Mouse (Mus musculus) heart, embryonic 16.5 days (tissue): Measurements from ENCODE around the gene Serinc2. TPM values are rescaled to one million over a fixed set of nuclear protein-coding genes. Genes with fewer than 3 reads are reported as not detected.

Source experiments
- ATAC-seq: fragments of 200-750 bp; cut with Nextera tagmentation; replicated peaks from 2 replicates; pipeline ENCODE4 v1.8.0; 2017; ENCODE audit warnings: moderate number of reproducible peaks; ENCODE audit not compliant: insufficient read depth, low FRiP score; ENCODE audit errors: extremely low read depth
- H3K27ac ChIP-seq: fragments of 300-500 bp; sonication (generic); 2 replicates; pipeline ENCODE4 v1.5.1; 2014; ENCODE audit warnings: mild to moderate bottlenecking, low read length, control low read depth, moderate library complexity
- H3K27me3 ChIP-seq: fragments of 300-500 bp; sonication (generic); 2 replicates; pipeline ENCODE4 v1.6.1; 2014; ENCODE audit warnings: low read length, mixed read lengths; ENCODE audit not compliant: control insufficient read depth, insufficient read depth
- H3K36me3 ChIP-seq: fragments of 300-500 bp; sonication (generic); 2 replicates; pipeline ENCODE4 v1.6.1; 2014; ENCODE audit not compliant: control insufficient read depth, insufficient read depth
- H3K4me1 ChIP-seq: fragments of 300-500 bp; sonication (generic); 2 replicates; pipeline ENCODE4 v1.6.1; 2014; ENCODE audit warnings: low read length, mixed read lengths; ENCODE audit not compliant: control insufficient read depth, insufficient read depth
- H3K4me2 ChIP-seq: fragments of 300-500 bp; sonication (generic); 2 replicates; pipeline ENCODE4 v1.6.1; 2014; ENCODE audit warnings: low read depth, mild to moderate bottlenecking, control low read depth, low read length
- H3K4me3 ChIP-seq: fragments of 300-500 bp; sonication (generic); 2 replicates; pipeline ENCODE4 v1.5.1; 2014; ENCODE audit warnings: mild to moderate bottlenecking, control low read depth, low read length
- H3K9ac ChIP-seq: fragments of 300-500 bp; sonication (generic); 2 replicates; pipeline ENCODE4 v1.6.1; 2014; ENCODE audit warnings: low read length, control low read depth
- H3K9me3 ChIP-seq: fragments of 300-500 bp; sonication (generic); replicated peaks from 2 replicates; pipeline ENCODE4 v1.6.1; 2016; ENCODE audit warnings: low read length; ENCODE audit not compliant: control insufficient read depth
- WGBS: fragments of 180-500 bp; shearing (Covaris S2); extraction: QIAGEN DNeasy Blood & Tissue Kit; methylation state at CpG from one replicate; pipeline ENCODE4 v1.1.7; 2014; 5-methylcytosine and 5-hydroxymethylcytosine counted together
- polyA plus RNA-seq: library from polyadenylated mRNA; unstranded; fragments of >200 nt; fragmentation: Nextera tagmentation; extraction: Ambion mirVana; gene quantifications from 2 replicates; pipeline ENCODE4 v1.2.1, GENCODE M21; 2015

Serinc2 gene
- polyA plus RNA-seq, 1 experiment from 2014 or later: 5.4 TPM

DNA sequence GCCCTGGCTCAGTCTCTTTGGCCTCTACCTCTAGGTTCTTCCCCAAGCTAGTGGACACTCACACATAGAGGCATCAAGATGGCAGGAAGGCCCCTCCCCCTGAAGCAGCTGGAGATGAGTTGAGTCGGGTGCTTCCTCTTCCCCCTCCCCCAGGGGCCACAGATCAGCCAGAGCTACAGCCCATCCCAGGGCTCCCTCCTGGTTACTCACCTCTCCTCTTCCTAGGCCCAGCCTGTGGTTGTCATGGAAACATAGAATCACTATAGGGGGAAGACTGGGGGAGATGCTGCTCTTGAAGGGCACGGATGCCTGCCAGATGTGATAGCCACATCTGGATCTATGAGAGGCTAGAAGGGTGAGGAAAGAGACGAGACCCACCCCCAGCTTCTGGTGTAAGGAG, 25.7 kb upstream of the Serinc2 start:
- H3K9me3 ChIP-seq: no peaks in the 10 kb centered on the region
- no peak overlapping the region for H3K4me3 ChIP-seq
- 35% methylated on average over 3 of the region's 3 CpGs for WGBS
- no peak overlapping the region for H3K4me2 ChIP-seq
- H3K27me3 ChIP-seq: peaks cover 3% of the 10 kb centered on the region; the same call in 1 of the 2 replicates
- peaks cover 20% of the 10 kb centered on the region for H3K4me1 ChIP-seq
- no peaks in the 10 kb centered on the region for H3K36me3 ChIP-seq
- H3K9ac ChIP-seq: no peak overlapping the region
- no peak overlapping the region for H3K27ac ChIP-seq
- ATAC-seq: no peak

DNA sequence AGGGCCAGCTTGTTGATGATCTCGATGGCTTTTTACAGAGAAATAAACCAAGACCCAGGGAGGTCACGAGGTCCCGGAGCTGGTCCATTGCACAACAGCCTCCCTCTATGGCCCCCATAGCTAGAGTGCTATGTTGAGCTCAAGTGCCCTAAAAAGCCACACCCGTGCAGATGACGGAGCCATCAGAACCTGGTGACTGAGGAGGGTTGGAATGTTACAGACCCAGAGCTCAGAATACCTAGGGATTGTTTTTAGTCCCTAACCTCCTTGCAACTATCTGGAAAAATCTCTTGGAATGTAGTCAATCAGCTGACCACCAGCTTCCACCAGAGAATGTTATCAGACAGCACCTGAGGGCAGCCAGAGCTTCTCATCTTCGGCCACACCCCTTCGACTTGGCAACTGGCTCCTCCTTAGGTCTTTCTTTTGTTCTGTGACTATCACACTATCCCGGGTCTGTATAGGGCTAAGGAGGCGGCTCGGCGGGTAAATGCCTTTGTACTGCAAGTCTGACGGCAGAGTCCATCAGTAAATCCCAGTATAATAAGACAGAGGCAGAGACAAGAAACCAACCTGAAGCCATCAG, 23.4 kb upstream of the Serinc2 start:
- WGBS: 51% methylated on average over 12 of the region's 12 CpGs
- H3K9me3 ChIP-seq: no peaks in the 10 kb centered on the region
- peaks cover 17% of the 10 kb centered on the region for H3K4me1 ChIP-seq
- no peak overlapping the region for H3K4me3 ChIP-seq
- H3K9ac ChIP-seq: no peak overlapping the region
- H3K36me3 ChIP-seq: no peaks in the 10 kb centered on the region
- ATAC-seq: no peak
- H3K27ac ChIP-seq: no peak overlapping the region
- H3K27me3 ChIP-seq: no peaks in the 10 kb centered on the region; the same call in 1 of the 2 replicates
- H3K4me2 ChIP-seq: no peak overlapping the region

DNA sequence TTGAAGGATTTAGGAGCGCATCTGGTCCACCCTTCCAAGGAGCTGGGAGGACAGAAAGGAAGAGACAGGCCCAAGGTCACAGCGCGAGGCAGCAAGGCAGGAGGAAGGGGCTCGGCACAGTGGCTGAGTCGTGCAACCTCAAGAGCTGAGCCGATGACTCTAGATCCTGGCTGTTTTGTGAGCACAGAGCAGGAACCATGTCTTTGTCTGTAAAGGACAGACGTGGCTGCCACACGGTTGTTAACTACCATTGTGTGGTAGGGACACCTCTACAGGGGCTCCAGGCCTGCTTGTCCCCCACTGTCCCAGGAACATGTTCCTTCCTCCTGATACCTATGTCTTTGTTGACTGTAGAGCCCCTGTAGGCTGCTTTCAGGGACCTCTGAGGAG, 20.6 kb upstream of the Serinc2 start:
- Histone ChIP-seq H3K27me3 (no peaks in the 10 kb centered on the region; the same call in 1 of the 2 replicates), H3K4me3 (no peak overlapping the region), H3K27ac (peak overlapping the region; percentile 49), H3K9ac (no peak overlapping the region), H3K36me3 (no peaks in the 10 kb centered on the region), H3K9me3 (no peaks in the 10 kb centered on the region), H3K4me1 (peaks cover 13% of the 10 kb centered on the region), H3K4me2 (no peak overlapping the region)
- ATAC-seq: no peak
- WGBS: 56% methylated on average over 8 of the region's 8 CpGs

DNA sequence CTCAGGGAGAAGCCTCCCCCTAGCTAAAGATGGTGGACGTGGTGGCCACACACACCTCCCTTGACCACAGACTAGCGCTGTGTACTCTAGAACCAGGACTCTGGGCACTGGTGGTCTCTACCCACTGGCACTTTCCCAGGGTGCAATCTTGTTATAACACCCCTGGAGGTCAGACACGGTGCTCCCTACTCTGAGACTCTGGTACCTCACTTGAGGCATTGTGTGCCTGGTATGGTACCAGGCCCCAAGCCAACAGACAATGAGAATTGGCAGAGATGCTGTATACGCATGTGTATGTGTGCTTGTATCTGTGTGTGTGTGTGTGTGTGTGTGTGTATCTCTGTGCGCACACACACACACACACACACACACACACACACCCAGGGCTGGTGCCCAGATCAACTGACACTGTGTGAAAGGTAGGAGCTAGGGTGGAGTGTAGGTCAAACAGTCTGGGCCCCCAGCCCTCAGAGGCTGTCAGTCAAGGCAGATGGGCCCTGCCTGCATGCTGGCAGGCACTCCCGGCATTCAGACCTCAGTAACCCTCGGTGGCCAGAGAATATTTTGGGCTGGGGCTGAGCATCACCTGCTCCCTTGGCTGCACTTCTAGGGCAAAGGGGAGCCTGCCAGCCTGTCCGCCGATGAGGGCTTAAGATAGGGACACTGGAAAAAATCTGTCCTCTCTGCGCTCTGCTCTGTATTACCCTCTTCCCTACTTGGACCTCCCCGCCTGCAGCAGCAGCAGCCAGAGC, 20.0 kb upstream of the Serinc2 start:
- Histone ChIP-seq H3K9ac (no peak overlapping the region), H3K4me3 (no peak overlapping the region), H3K27ac (peak overlapping the region; percentile 49), H3K9me3 (no peaks in the 10 kb centered on the region), H3K36me3 (no peaks in the 10 kb centered on the region), H3K27me3 (no peaks in the 10 kb centered on the region; the same call in 1 of the 2 replicates), H3K4me1 (peaks cover 13% of the 10 kb centered on the region), H3K4me2 (no peak overlapping the region)
- 56% methylated on average over 11 of the region's 11 CpGs for WGBS
- ATAC-seq: peak; percentile 71

DNA sequence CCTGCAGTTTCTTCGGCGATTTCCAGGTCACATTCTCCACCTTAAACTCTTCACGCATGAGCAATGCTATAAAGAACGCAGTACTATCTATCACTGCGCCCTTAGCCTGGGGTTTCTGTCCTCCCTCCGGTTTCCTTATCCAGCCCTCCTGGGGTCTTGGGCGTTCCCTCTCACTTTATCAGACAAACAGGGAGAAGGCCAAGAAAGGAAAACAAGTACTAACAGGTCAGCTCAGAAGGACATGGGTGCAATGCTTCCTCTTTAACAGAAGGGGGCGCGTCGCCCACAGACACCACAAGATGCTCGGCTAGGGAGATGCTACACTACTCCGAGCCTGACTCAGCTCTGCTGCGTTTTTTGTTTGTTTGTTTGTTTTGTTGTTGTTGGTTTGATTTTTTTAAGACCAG, 18.1 kb upstream of the Serinc2 start:
- H3K4me1 ChIP-seq: peaks cover 10% of the 10 kb centered on the region
- 17% methylated on average over 13 of the region's 13 CpGs for WGBS
- H3K4me2 ChIP-seq: no peak overlapping the region
- no peak for ATAC-seq
- no peaks in the 10 kb centered on the region; the same call in 1 of the 2 replicates for H3K27me3 ChIP-seq
- no peaks in the 10 kb centered on the region for H3K9me3 ChIP-seq
- H3K36me3 ChIP-seq: no peaks in the 10 kb centered on the region
- no peak overlapping the region for H3K27ac ChIP-seq
- no peak overlapping the region for H3K9ac ChIP-seq
- H3K4me3 ChIP-seq: no peak overlapping the region

DNA sequence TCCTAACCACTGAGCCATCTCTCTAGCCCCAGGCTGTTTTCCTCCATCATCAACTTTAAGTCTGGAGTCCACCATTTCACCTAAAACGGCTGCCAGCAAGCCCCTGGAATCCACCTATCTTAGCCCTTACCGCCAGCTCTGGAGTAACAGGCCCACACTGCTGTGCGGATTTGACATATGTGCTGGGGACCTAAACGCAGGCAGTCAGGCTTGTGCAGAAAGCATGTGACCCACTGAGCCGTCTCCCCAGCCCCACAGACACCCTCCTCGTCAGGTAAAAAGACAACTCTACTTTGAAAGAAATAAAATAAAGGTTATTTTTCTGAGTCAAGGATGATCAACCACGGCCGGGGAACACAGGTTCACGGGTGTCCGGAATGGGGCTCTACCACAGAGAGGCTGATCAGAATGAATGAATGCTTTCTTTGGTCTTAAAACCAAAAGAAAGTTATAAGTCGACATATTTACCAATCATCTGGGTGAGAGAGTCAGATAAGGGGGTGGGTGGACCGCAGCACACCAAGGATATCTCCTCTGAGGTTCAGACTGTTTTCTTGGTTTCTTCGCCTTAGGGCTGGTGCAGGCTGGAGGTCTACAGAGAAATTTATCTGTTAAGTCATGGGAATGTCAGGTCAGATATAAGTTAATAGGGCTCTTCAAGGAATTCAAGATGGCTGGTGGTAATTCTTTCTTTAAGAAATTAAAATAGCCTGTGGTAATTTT, 17.4 kb upstream of the Serinc2 start:
- H3K27ac ChIP-seq: no peak overlapping the region
- peaks cover 9% of the 10 kb centered on the region for H3K4me1 ChIP-seq
- H3K4me2 ChIP-seq: no peak overlapping the region
- H3K27me3 ChIP-seq: no peaks in the 10 kb centered on the region; the same call in 1 of the 2 replicates
- H3K9ac ChIP-seq: no peak overlapping the region
- H3K4me3 ChIP-seq: no peak overlapping the region
- no peaks in the 10 kb centered on the region for H3K9me3 ChIP-seq
- ATAC-seq: no peak
- WGBS: 79% methylated on average over 13 of the region's 13 CpGs
- H3K36me3 ChIP-seq: no peaks in the 10 kb centered on the region

DNA sequence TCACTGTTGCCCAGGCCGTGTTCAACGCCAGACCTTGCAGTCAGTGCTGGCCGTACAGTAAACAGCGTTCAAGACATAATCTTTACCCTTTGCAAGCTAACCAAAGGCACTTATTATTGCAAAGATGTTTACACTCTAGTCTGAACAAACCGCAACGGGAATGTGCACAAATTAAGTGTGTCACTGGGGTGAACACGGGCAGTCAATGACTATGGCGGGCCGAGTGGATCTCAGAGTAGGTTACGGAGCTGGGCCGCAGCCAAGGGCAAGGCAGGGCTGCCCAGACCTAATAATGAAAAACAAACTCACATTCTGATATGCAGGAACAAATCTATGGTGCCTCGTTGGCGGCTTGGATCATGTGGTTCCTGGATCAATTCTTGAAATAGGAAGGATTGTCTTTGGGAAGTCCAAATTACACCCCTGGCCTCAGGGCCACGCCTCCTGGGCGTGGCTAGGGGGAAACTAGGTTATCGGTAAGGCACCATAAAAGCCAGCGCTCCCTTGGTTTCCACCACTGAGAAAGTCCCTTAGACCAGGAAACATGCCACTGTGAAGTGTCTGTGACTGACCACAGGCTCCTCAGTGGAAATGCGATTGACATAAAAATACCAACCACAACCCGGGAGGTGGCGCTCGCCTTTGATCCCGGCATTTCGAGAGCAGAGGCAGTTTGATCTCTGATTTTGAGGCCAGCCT, 16.2 kb upstream of the Serinc2 start:
- Histone ChIP-seq H3K36me3 (no peaks in the 10 kb centered on the region), H3K4me1 (peaks cover 9% of the 10 kb centered on the region), H3K9ac (no peak overlapping the region), H3K4me2 (no peak overlapping the region; the same call in 1 of the 2 replicates), H3K27ac (no peak overlapping the region), H3K9me3 (no peaks in the 10 kb centered on the region), H3K4me3 (no peak overlapping the region), H3K27me3 (no peaks in the 10 kb centered on the region)
- WGBS: 45% methylated on average over 23 of the region's 23 CpGs
- ATAC-seq: no peak

DNA sequence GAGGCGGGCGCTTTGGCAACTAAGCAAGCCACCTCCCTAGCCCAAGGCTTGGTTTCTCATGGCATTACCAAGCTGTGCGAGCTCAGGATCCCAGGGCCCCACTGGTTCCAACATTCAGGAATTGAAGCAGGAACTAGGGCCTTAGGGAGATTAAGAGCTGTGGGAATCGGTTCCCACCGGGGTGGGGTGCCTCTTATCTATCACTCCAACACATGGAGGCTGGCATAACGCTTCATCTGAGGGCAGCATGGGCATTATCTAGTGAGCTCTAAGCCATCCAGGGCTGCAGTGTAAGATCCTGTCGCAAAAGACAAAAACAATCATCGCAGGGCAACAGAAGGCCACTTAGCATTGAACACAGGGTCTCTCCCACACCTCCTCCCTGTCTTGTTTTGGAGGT, 15.5 kb upstream of the Serinc2 start:
- Histone ChIP-seq H3K4me2 (no peak overlapping the region), H3K9me3 (no peaks in the 10 kb centered on the region), H3K4me3 (no peak overlapping the region), H3K9ac (no peak overlapping the region), H3K27ac (no peak overlapping the region), H3K27me3 (no peaks in the 10 kb centered on the region), H3K4me1 (peaks cover 3% of the 10 kb centered on the region), H3K36me3 (no peaks in the 10 kb centered on the region)
- ATAC-seq: no peak
- 72% methylated on average over 8 of the region's 8 CpGs for whole genome bisulfite sequencing
